Mouse (Mus musculus) limb, embryonic 13.5 days (tissue): ENCODE results near the gene Msln. TPM values are rescaled to one million over a fixed set of nuclear protein-coding genes. Genes with fewer than 3 reads are reported as not detected.
A peak's percentile ranks its signal among the peaks of the same experiment; 100 is the strongest.

Experiments used
- ATAC-seq: fragments of 200-750 bp; cut with Nextera tagmentation; 2 replicates; pipeline ENCODE4 v1.8.0; 2017; ENCODE audit warnings: low read depth, moderate number of reproducible peaks, moderate TSS enrichment; ENCODE audit not compliant: low FRiP score
- H3K27ac ChIP-seq: fragments of 300-500 bp; sonication (generic); 2 replicates; pipeline ENCODE4 v1.5.1; 2015; ENCODE audit warnings: inconsistent platforms, mild to moderate bottlenecking, moderate library complexity
- H3K27me3 ChIP-seq: fragments of 300-500 bp; sonication (generic); 2 replicates; pipeline ENCODE4 v1.6.1; 2015; ENCODE audit warnings: mild to moderate bottlenecking, inconsistent platforms
- H3K36me3 ChIP-seq: fragments of 300-500 bp; sonication (generic); 2 replicates; pipeline ENCODE4 v1.6.1; 2015; ENCODE audit warnings: inconsistent platforms, mild to moderate bottlenecking, moderate library complexity
- H3K4me1 ChIP-seq: fragments of 300-500 bp; sonication (generic); 2 replicates; pipeline ENCODE4 v1.6.1; 2015; ENCODE audit warnings: inconsistent platforms
- H3K4me2 ChIP-seq: fragments of 300-500 bp; sonication (generic); replicated peaks from 2 replicates; pipeline ENCODE4 v1.6.1; 2015; ENCODE audit warnings: inconsistent platforms, mild to moderate bottlenecking, moderate library complexity
- H3K4me3 ChIP-seq: fragments of 300-500 bp; sonication (generic); 2 replicates; pipeline ENCODE4 v1.5.1; 2015; ENCODE audit warnings: moderate library complexity, mild to moderate bottlenecking, inconsistent platforms
- H3K9ac ChIP-seq: fragments of 300-500 bp; sonication (generic); 2 replicates; pipeline ENCODE4 v1.6.1; 2015; ENCODE audit warnings: mild to moderate bottlenecking, inconsistent platforms
- H3K9me3 ChIP-seq: fragments of 300-500 bp; sonication (generic); 2 replicates; pipeline ENCODE4 v1.6.1; 2016; ENCODE audit warnings: inconsistent platforms
- WGBS: fragments of 180-500 bp; shearing (Covaris S2); methylation state at CpG from one replicate; pipeline ENCODE4 v1.1.7; 2015; 5-methylcytosine and 5-hydroxymethylcytosine counted together
- microRNA-seq: library from miRNA; unstranded; fragments of <30 nt; microRNA quantifications from one replicate; pipeline ENCODE4, GENCODE M21; 2016
- polyA plus RNA-seq: library from polyadenylated mRNA; unstranded; fragments of >200 nt; fragmentation: Nextera tagmentation; extraction: Ambion mirVana; gene quantifications from 2 replicates; pipeline ENCODE4 v1.2.1, GENCODE M21; 2015

Msln gene
- polyA plus RNA-seq, 1 experiment from 2014 or later, result not detected

- 1% methylated on average over 32 of the region's 45 CpGs for WGBS
- H3K27ac ChIP-seq, result no peak within 1 kb of the TSS
Measured at GRCm38 (mm10) chr17:25716711-25717637, 37.2 kb downstream of the Msln start, which contains the start of gene Gng13. TSS of gene Gng13 (plus strand) at chr17:25717171.

GRCm38 (mm10) chr17:25716130-25716529 lies 38.0 kb downstream of the Msln start:
- no peak overlapping the region for H3K9ac ChIP-seq
- H3K4me2 ChIP-seq, result no peak overlapping the region
- H3K4me3 ChIP-seq, result no peak overlapping the region
- peaks cover 19% of the 10 kb centered on the region for H3K4me1 ChIP-seq
- H3K9me3 ChIP-seq, result no peaks in the 10 kb centered on the region
- peaks cover 43% of the 10 kb centered on the region for H3K27me3 ChIP-seq
- H3K27ac ChIP-seq, result no peak overlapping the region
- H3K36me3 ChIP-seq, result peaks cover 19% of the 10 kb centered on the region
- 0 out of 2 replicates have a peak, but pooled peaks have one; percentile 10 for ATAC-seq
- WGBS, result 3% methylated on average over 6 of the region's 6 CpGs

More at GRCm38 (mm10) chr17:25716711-25717637, 37.2 kb downstream of the Msln start, which contains the start of gene Gng13:
- Histone ChIP-seq H3K4me2 (peak within 1 kb of the TSS; percentile 83), H3K4me1 (peaks cover 19% of the 10 kb centered on the region), H3K27me3 (peaks cover 43% of the 10 kb centered on the region), H3K9ac (peak within 1 kb of the TSS; percentile 66), H3K36me3 (peaks cover 26% of the 10 kb centered on the region), H3K9me3 (no peaks in the 10 kb centered on the region), H3K4me3 (peak within 1 kb of the TSS; percentile 44)
- ATAC-seq, result peak; percentile 33; the same call in 1 of the 2 replicates

DNA sequence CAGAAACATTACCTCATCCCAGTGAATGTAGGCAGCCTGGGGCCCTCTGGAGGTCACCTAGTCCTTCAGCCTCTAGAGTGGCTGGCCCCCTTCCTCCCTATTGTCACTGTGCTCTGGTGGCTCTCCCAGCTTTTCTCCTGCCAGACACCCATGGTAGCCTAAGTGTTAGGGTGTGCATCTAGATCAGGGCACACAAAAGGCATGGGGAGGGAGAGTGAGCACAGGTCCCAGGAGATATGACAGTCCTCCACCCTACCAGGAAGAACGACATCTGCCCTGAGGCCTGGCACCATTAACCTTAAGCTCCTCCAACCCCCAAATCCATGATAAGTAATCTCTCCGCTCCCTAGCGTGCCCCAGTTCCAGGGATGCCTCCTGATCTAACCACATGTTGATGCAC lies 38.6 kb downstream of the Msln start:
- Histone ChIP-seq H3K9me3 (no peaks in the 10 kb centered on the region), H3K4me2 (no peak overlapping the region), H3K4me3 (no peak overlapping the region), H3K9ac (no peak overlapping the region), H3K27ac (no peak overlapping the region), H3K36me3 (peaks cover 14% of the 10 kb centered on the region), H3K4me1 (peaks cover 19% of the 10 kb centered on the region), H3K27me3 (peaks cover 43% of the 10 kb centered on the region)
- WGBS, result 56% methylated on average over 3 of the region's 3 CpGs
- no peak for ATAC-seq

DNA sequence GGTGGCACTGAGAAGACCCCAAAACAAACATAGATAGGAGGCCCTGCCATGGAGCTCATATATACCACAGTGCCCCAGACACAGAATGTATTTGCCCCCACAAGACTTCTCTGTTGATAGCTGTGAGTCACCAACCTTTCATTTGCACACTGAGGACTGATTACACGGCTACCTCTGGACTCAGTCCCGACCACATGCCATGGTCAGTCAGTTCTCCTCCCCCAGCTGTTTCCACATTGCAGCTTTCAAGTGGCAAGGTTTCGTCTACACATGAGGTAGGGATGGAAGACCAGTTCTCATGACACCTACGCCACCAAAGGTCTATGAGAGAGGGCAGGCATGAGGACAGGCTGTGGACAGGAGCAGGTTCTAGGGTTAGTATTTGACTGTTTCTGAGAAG lies 43.0 kb downstream of the Msln start:
- WGBS, result 73% methylated on average over 4 of the region's 4 CpGs
- H3K9ac ChIP-seq, result no peak overlapping the region
- H3K4me3 ChIP-seq, result no peak overlapping the region
- H3K9me3 ChIP-seq, result no peaks in the 10 kb centered on the region
- H3K36me3 ChIP-seq, result no peaks in the 10 kb centered on the region
- no peak overlapping the region for H3K27ac ChIP-seq
- peaks cover 13% of the 10 kb centered on the region for H3K27me3 ChIP-seq
- ATAC-seq, result no peak
- H3K4me1 ChIP-seq, result 0 out of 2 replicates have a peak, but pooled peaks cover under 1% of the 10 kb centered on the region
- no peak overlapping the region for H3K4me2 ChIP-seq

DNA sequence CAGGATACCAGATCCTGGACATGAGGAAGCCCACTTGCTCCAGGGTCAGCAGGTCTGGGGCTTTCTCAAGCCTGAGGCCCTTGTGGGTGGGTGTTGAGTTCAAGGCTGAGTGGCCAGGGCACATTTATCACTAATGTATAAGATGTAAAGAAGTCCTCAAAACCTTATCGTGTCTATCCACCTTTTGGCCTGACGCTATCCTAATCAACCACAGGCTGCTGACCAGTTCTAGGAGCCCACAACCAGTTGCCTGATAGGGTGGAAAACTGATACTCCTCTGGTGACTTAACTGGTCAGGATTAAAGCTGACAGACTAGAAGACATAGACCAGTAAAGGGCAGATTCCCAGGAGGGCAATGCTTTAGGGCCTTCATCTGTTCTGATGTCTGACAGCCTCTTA lies 44.2 kb downstream of the Msln start:
- Histone ChIP-seq H3K4me1 (no peaks in the 10 kb centered on the region), H3K36me3 (no peaks in the 10 kb centered on the region), H3K27me3 (peaks cover 2% of the 10 kb centered on the region), H3K9ac (no peak overlapping the region), H3K9me3 (no peaks in the 10 kb centered on the region), H3K4me3 (no peak overlapping the region), H3K27ac (no peak overlapping the region), H3K4me2 (no peak overlapping the region)
- ATAC-seq, result no peak
- WGBS, result 87% methylated on average over 2 of the region's 2 CpGs

- no peaks in the 10 kb centered on the region for H3K36me3 ChIP-seq
- no peak overlapping the region for H3K4me3 ChIP-seq
- H3K9me3 ChIP-seq, result no peaks in the 10 kb centered on the region
- no peak overlapping the region for H3K27ac ChIP-seq
- H3K4me1 ChIP-seq, result peaks cover 4% of the 10 kb centered on the region; the same call in 1 of the 2 replicates
- WGBS, result 58% methylated on average over 9 of the region's 9 CpGs
- H3K4me2 ChIP-seq, result no peak overlapping the region
- ATAC-seq, result no peak
- no peaks in the 10 kb centered on the region; the same call in 1 of the 2 replicates for H3K27me3 ChIP-seq
- no peak overlapping the region for H3K9ac ChIP-seq
Measured at GRCm38 (mm10) chr17:25700863-25701496, 53.2 kb downstream of the Msln start.

Small RNA genes within 50 kb of the gene (microRNA-seq; reads per million reads assigned to microRNA genes)
- not detected for gene Gm25083
- not detected for gene Mir6966

Other genes starting within 250 kb of the Msln start
- gene Sox8, start 183.7 kb downstream of the Msln start, polyA plus RNA-seq, result 15.0 and 16.5 TPM in 2 replicates
- 31.2 and 33.2 TPM in 2 replicates for gene Lmf1, start 175.3 kb downstream of the Msln start, polyA plus RNA-seq
- 1.7 and 2.6 TPM in 2 replicates for gene Gng13, start 37.2 kb downstream of the Msln start, polyA plus RNA-seq
- 32.2 and 34.8 TPM in 2 replicates for gene Chtf18, start 27.0 kb downstream of the Msln start, polyA plus RNA-seq
- 25.8 and 27.0 TPM in 2 replicates for gene Rpusd1, start 26.7 kb downstream of the Msln start, polyA plus RNA-seq
- gene Mslnl, start 18.3 kb downstream of the Msln start, polyA plus RNA-seq, result not detected in 2 replicates
- gene Narfl, start 19.4 kb upstream of the Msln start, polyA plus RNA-seq, result 25.5 and 25.7 TPM in 2 replicates
- 85.1 and 98.6 TPM in 2 replicates for gene Haghl, start 31.3 kb upstream of the Msln start, polyA plus RNA-seq
- gene Ccdc78, start 32.2 kb upstream of the Msln start, polyA plus RNA-seq, result 0.27 and 0.31 TPM in 2 replicates
- 65.5 and 73.1 TPM in 2 replicates for gene Fam173a, start 38.5 kb upstream of the Msln start, polyA plus RNA-seq
- gene AC134908.4, start 41.3 kb upstream of the Msln start, polyA plus RNA-seq, result 2.2 TPM in 1 of 2 replicates, not detected in the other
- 50.7 and 52.5 TPM in 2 replicates for gene Metrn, start 42.8 kb upstream of the Msln start, polyA plus RNA-seq
- 2.2 and 2.8 TPM in 2 replicates for gene Fbxl16, start 54.7 kb upstream of the Msln start, polyA plus RNA-seq
- gene Wdr24, start 69.2 kb upstream of the Msln start, polyA plus RNA-seq, result 25.2 and 27.7 TPM in 2 replicates
- 57.9 and 60.7 TPM in 2 replicates for gene Jmjd8, start 74.5 kb upstream of the Msln start, polyA plus RNA-seq
- gene Stub1, start 79.0 kb upstream of the Msln start, polyA plus RNA-seq, result 359 and 366 TPM in 2 replicates
- 1.4 and 1.6 TPM in 2 replicates for gene Rhbdl1, start 82.9 kb upstream of the Msln start, polyA plus RNA-seq
- 1.5 and 1.9 TPM in 2 replicates for gene Gm20683, start 87.4 kb upstream of the Msln start, polyA plus RNA-seq
- gene Rhot2, start 90.5 kb upstream of the Msln start, polyA plus RNA-seq, result 25.7 and 26.8 TPM in 2 replicates
- gene Wdr90, start 107.1 kb upstream of the Msln start, polyA plus RNA-seq, result 24.9 and 26.2 TPM in 2 replicates
- gene Mcrip2, start 114.4 kb upstream of the Msln start, polyA plus RNA-seq, result 9.8 and 12.2 TPM in 2 replicates
- 56.1 and 56.2 TPM in 2 replicates for gene Mettl26, start 120.7 kb upstream of the Msln start, polyA plus RNA-seq
- 0.41 and 0.57 TPM in 2 replicates for gene Wfikkn1, start 126.5 kb upstream of the Msln start, polyA plus RNA-seq
- 33.4 and 37.6 TPM in 2 replicates for gene Rab40c, start 165.3 kb upstream of the Msln start, polyA plus RNA-seq
- gene Pigq, start 190.6 kb upstream of the Msln start, polyA plus RNA-seq, result 50.2 and 50.5 TPM in 2 replicates
- gene Nhlrc4, start 190.6 kb upstream of the Msln start, polyA plus RNA-seq, result not detected in 2 replicates
- 0.19 and 0.31 TPM in 2 replicates for gene A930017K11Rik, start 198.2 kb upstream of the Msln start, polyA plus RNA-seq
- gene Capn15, start 231.4 kb upstream of the Msln start, polyA plus RNA-seq, result 24.8 and 25.4 TPM in 2 replicates